Mouse (Mus musculus): Measurements from ENCODE around the gene Lin7b. TPM values are rescaled to one million over a fixed set of nuclear protein-coding genes. Genes with fewer than 3 reads are reported as not detected.

The Lin7b gene
- polyA plus RNA-seq, 1 experiment from 2014 or later = 0.82 TPM

DNA sequence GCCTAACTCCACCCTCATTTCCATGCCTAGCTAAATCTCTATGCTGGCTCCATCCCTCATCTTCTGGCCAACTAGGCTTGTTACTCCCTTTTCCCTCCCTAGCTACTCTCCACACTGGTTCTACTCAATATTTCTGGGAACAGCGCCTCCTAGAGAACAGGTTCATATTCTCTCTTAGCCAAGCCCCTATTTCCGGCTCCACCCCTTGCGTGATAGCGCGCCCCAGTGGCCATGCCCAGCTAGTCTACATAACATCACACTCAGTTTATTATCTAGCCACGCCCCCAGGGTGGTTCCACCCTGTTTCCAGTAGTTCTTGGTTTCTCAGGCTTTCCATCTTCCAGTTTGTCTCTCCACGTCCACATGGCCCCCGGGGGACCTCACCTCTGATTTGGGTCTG lies 29.1 kb downstream of the Lin7b start:
- Histone ChIP-seq H3K27me3 (replicated peaks) (0 out of 2 replicates have a peak, but pooled peaks cover 10% of the 10 kb centered on the region), H3K36me3 (no peaks in the 10 kb centered on the region), H3K4me1 (replicated peaks) (peaks cover 50% of the 10 kb centered on the region), H3K4me3 (peak overlapping the region; percentile 61; the same call in 1 of the 2 replicates), H3K9me3 (replicated peaks) (no peaks in the 10 kb centered on the region), H3K27ac (ENCODE audit: poor library complexity, severe bottlenecking) (no peak overlapping the region), H3K9ac (no peak overlapping the region), H3K4me2 (peak overlapping the region; percentile 97)
- 2% methylated on average over 8 of the region's 8 CpGs for WGBS
- 0 out of 2 replicates have a peak, but pooled peaks have one; percentile 34 for ATAC-seq (ENCODE audit: insufficient number of reproducible peaks, low FRiP score)

DNA sequence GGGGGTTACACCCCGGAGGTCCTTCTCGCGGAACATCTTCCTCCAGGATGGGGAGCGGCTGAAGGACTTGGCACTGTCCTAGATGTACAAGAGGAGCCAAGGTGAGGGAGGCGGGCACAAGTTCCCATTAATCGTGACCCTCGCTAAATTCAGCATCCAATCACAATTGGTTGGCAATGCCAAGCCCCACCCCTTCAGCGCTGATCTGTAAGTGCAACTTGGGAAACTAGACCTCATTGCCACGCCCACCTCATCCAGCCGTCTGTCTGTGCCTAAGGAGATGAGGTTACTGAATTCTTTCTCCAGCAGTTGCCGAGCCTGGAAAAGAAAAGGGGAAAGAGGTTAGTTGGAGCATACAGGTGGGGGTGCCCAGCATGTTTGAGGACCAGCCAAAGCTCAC lies 29.7 kb downstream of the Lin7b start:
- Histone ChIP-seq H3K4me1 (replicated peaks) (peaks cover 51% of the 10 kb centered on the region), H3K4me2 (peak overlapping the region; percentile 97), H3K36me3 (no peaks in the 10 kb centered on the region), H3K27me3 (replicated peaks) (0 out of 2 replicates have a peak, but pooled peaks cover 10% of the 10 kb centered on the region), H3K27ac (ENCODE audit: poor library complexity, severe bottlenecking) (peak overlapping the region; percentile 28), H3K9ac (peak overlapping the region; percentile 79; the same call in 1 of the 2 replicates), H3K9me3 (replicated peaks) (no peaks in the 10 kb centered on the region), H3K4me3 (peak overlapping the region; percentile 61)
- WGBS = 2% methylated on average over 11 of the region's 11 CpGs
- no peak for ATAC-seq (ENCODE audit: insufficient number of reproducible peaks, low FRiP score)

DNA sequence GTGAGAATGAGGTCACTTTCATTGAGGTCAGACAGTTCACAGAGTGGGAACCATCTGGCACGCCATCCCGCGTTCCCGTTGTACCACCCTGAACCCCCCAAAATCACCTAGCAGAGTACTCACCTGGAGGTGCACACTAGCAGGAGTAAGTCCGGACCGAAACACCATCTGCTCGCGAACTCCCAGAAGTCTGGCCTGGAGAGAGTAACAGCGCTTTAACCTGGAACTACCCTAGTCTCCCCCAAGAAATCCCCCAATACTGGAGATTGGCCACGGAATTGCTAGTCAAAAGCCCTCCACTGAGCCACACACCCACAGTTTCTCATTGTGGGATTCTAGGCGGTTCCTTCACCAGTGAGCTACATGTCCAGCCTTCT lies 30.3 kb downstream of the Lin7b start:
- peak overlapping the region; percentile 61 for H3K4me3 ChIP-seq
- no peaks in the 10 kb centered on the region for H3K36me3 ChIP-seq
- H3K27me3 ChIP-seq (replicated peaks) = 0 out of 2 replicates have a peak, but pooled peaks cover 10% of the 10 kb centered on the region
- peak overlapping the region; percentile 97 for H3K4me2 ChIP-seq
- peak overlapping the region; percentile 28 for H3K27ac ChIP-seq (ENCODE audit: poor library complexity, severe bottlenecking)
- no peaks in the 10 kb centered on the region for H3K9me3 ChIP-seq (replicated peaks)
- 3% methylated on average over 11 of the region's 11 CpGs for WGBS
- peaks cover 57% of the 10 kb centered on the region for H3K4me1 ChIP-seq (replicated peaks)
- H3K9ac ChIP-seq = peak overlapping the region; percentile 79
- ATAC-seq (ENCODE audit: insufficient number of reproducible peaks, low FRiP score) = no peak

DNA sequence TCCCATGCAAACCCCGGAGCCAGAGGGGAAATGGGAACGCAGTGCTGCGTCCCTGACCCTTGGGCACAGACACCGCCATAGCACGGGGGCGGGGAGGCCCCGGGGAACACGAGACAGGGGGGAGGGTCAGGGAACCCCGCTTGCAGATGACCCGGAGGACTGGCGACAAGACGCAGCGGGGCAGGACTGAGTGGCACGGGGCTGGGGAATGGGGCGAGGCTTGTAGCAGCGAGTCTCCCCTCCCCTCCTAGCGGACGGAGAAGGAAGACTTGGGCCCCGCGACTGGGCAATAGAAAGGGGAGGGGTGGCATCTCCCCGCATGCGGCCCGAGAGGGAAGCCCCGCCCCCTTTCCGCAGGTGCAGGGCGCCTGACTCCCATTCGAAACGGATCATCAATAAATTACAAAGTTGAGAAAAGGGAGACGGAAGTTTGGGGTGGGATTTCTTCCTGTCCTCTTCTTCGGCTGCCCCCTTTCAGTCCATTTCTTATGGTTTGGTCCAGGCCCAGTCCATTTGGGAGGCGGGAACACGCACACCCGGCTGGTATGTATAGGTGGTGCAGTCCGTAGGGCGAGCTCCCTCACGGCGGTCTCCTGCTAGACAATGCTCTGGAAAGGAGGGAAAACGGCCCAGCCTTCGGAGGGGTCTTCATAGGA lies 30.8 kb downstream of the Lin7b start:
- 1% methylated on average over 39 of the region's 39 CpGs for WGBS
- ATAC-seq (ENCODE audit: insufficient number of reproducible peaks, low FRiP score) = peak; percentile 76
- Histone ChIP-seq H3K4me2 (peak overlapping the region; percentile 97), H3K9ac (peak overlapping the region; percentile 79), H3K9me3 (replicated peaks) (no peaks in the 10 kb centered on the region), H3K27me3 (replicated peaks) (0 out of 2 replicates have a peak, but pooled peaks cover 10% of the 10 kb centered on the region), H3K4me3 (peak overlapping the region; percentile 61), H3K36me3 (no peaks in the 10 kb centered on the region), H3K4me1 (replicated peaks) (peaks cover 62% of the 10 kb centered on the region), H3K27ac (ENCODE audit: poor library complexity, severe bottlenecking) (peak overlapping the region; percentile 49; the same call in 1 of the 2 replicates)

DNA sequence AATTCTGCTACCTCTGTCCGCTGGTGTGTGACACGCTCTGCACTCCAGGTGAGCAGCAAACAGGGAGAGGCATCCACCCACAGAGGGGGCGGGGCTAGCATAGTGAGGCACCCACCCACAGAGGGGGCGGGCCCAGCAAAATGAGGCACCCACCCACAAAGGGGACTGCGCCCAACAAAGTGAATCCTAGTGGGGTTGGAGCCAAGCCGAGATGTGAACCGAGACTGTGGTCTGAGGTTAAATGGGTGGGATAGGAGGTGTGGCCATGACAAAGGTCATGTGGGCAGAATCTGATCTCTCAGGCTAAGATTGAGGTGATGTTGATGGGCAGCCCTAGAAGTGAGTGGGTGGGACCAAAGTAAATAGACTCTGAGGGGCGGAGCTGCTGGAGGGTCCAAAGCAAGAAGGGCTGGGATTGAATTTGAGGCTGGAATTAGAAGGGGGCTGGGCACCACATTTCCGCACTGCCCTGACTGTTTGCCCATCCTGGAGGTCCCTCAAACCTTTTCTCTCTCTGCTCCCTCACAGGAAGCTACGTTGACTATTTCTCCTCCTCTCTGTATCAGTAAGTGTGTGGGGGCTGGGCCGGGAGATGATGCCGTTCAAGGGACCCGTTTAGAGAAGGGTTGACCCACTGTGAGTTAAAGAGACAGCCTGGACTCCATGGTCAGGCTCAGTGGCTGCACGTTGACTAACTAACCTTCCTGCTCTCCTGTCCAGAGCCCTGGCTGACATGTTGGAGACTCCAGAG lies 32.0 kb downstream of the Lin7b start:
- Histone ChIP-seq H3K27ac (ENCODE audit: poor library complexity, severe bottlenecking) (no peak overlapping the region), H3K9ac (0 out of 2 replicates have a peak overlapping the region, but pooled peaks have one; percentile 22)
- 3% methylated on average over 14 of the region's 14 CpGs for WGBS

DNA sequence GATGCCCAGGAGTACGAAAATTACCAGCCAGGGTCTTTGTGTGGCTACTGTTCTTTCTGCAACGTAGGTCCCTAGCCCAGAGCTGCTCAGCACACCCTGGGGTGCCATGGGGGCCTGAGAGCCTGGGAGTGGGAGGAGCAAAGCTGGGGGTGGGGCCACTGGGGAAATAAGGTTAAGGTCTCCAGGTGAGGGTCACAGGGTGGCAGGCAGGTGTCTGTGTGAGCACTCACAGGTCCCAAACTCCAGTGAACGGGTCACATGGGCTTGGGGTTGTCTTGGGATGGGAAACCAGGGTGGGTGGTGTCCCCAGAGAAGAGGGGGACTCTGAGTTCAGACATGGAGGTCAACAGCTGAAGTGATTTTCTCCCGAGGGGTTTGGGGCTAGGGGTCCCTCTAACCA lies 32.9 kb downstream of the Lin7b start:
- ATAC-seq (ENCODE audit: insufficient number of reproducible peaks, low FRiP score) = no peak
- peak overlapping the region; percentile 22; the same call in 1 of the 2 replicates for H3K9ac ChIP-seq
- 14% methylated on average over 4 of the region's 4 CpGs for WGBS
- peaks cover 76% of the 10 kb centered on the region for H3K4me1 ChIP-seq (replicated peaks)
- H3K4me2 ChIP-seq = peak overlapping the region; percentile 97
- H3K27ac ChIP-seq (ENCODE audit: poor library complexity, severe bottlenecking) = no peak overlapping the region
- no peaks in the 10 kb centered on the region for H3K36me3 ChIP-seq
- H3K4me3 ChIP-seq = peak overlapping the region; percentile 61
- no peaks in the 10 kb centered on the region for H3K9me3 ChIP-seq (replicated peaks)
- 0 out of 2 replicates have a peak, but pooled peaks cover 7% of the 10 kb centered on the region for H3K27me3 ChIP-seq (replicated peaks)

More for the DNA sequence above, 32.0 kb downstream of the Lin7b start:
- H3K4me3 ChIP-seq = peak overlapping the region; percentile 61
- H3K4me2 ChIP-seq = peak overlapping the region; percentile 97
- H3K9me3 ChIP-seq (replicated peaks) = no peaks in the 10 kb centered on the region
- peaks cover 70% of the 10 kb centered on the region for H3K4me1 ChIP-seq (replicated peaks)
- ATAC-seq (ENCODE audit: insufficient number of reproducible peaks, low FRiP score) = no peak
- H3K27me3 ChIP-seq (replicated peaks) = 0 out of 2 replicates have a peak, but pooled peaks cover 8% of the 10 kb centered on the region
- no peaks in the 10 kb centered on the region for H3K36me3 ChIP-seq

GRCm38 (mm10) chr7:45336319-45336718 lies 34.1 kb downstream of the Lin7b start:
- Histone ChIP-seq H3K9ac (no peak overlapping the region), H3K36me3 (peaks cover 3% of the 10 kb centered on the region; the same call in 1 of the 2 replicates), H3K9me3 (replicated peaks) (0 out of 2 replicates have a peak, but pooled peaks cover 3% of the 10 kb centered on the region), H3K27me3 (replicated peaks) (0 out of 2 replicates have a peak, but pooled peaks cover 4% of the 10 kb centered on the region), H3K4me3 (no peak overlapping the region), H3K4me1 (replicated peaks) (peaks cover 84% of the 10 kb centered on the region), H3K4me2 (peak overlapping the region; percentile 97; the same call in 1 of the 2 replicates), H3K27ac (ENCODE audit: poor library complexity, severe bottlenecking) (no peak overlapping the region)
- 81% methylated on average over 4 of the region's 4 CpGs for WGBS
- no peak for ATAC-seq (ENCODE audit: insufficient number of reproducible peaks, low FRiP score)

DNA sequence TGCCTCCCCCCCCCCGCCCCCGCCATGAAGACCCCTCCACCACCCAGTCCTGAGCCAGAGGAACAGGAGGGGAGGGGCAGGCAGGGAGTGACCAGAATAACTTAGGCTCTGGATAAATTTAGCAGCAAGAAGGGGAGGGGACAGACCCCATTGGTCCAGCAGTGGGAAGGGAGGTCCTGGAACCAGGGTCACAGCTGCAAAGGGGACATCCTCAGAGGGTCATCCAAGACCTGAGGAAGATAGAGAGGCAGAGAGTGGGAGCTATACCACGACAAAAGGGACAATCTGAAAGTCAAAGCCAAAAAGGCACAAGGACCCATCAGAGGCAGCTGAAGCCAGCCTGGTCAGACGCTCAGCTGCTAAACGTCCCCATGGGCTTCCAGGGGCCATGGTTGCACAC lies 35.3 kb downstream of the Lin7b start, which contains the start of gene Hrc:
Gene Hrc, plus strand, starts transcription at position 235 of the 400 bp plus-strand sequence.
- H3K4me2 ChIP-seq = peak within 1 kb of the TSS; percentile 78
- H3K27me3 ChIP-seq (replicated peaks) = 0 out of 2 replicates have a peak, but pooled peaks cover 4% of the 10 kb centered on the region
- H3K4me3 ChIP-seq = peak within 1 kb of the TSS; percentile 77
- peaks cover 77% of the 10 kb centered on the region for H3K4me1 ChIP-seq (replicated peaks)
- peak within 1 kb of the TSS; percentile 85 for H3K9ac ChIP-seq
- H3K36me3 ChIP-seq = peaks cover 6% of the 10 kb centered on the region; the same call in 1 of the 2 replicates
- H3K27ac ChIP-seq (ENCODE audit: poor library complexity, severe bottlenecking) = peak within 1 kb of the TSS; percentile 95
- 0 out of 2 replicates have a peak, but pooled peaks cover 3% of the 10 kb centered on the region for H3K9me3 ChIP-seq (replicated peaks)
- WGBS = 16% methylated on average over 5 of the region's 5 CpGs
- ATAC-seq (ENCODE audit: insufficient number of reproducible peaks, low FRiP score) = no peak

DNA sequence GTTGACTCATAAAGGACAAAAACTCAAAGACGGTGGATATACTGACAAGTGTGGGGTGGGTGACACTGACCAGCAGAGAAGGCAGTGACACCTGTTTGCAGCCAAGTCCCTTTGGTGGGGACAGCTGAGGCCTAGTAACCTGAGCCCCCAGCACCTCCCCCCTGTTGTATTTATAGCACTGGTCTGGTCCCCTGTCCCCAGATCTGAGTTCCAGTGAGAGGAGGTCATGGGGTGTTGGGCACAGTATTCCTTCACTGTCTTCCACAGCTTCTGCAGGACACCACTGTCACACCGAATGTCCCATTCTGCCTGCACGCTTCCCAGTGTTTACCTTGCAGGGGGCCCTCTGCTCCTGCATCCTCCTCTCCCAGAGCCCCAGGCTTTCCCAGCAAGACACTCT lies 35.8 kb downstream of the Lin7b start:
- ATAC-seq (ENCODE audit: insufficient number of reproducible peaks, low FRiP score) = peak; percentile 15; the same call in 1 of the 2 replicates
- peaks cover 6% of the 10 kb centered on the region; the same call in 1 of the 2 replicates for H3K36me3 ChIP-seq
- H3K9ac ChIP-seq = peak overlapping the region; percentile 85; the same call in 1 of the 2 replicates
- H3K4me1 ChIP-seq (replicated peaks) = peaks cover 73% of the 10 kb centered on the region
- 13% methylated on average over 3 of the region's 3 CpGs for WGBS
- peak overlapping the region; percentile 78 for H3K4me2 ChIP-seq
- H3K9me3 ChIP-seq (replicated peaks) = 0 out of 2 replicates have a peak, but pooled peaks cover 3% of the 10 kb centered on the region
- 0 out of 2 replicates have a peak, but pooled peaks cover 4% of the 10 kb centered on the region for H3K27me3 ChIP-seq (replicated peaks)
- H3K27ac ChIP-seq (ENCODE audit: poor library complexity, severe bottlenecking) = peak overlapping the region; percentile 95
- H3K4me3 ChIP-seq = peak overlapping the region; percentile 26

DNA sequence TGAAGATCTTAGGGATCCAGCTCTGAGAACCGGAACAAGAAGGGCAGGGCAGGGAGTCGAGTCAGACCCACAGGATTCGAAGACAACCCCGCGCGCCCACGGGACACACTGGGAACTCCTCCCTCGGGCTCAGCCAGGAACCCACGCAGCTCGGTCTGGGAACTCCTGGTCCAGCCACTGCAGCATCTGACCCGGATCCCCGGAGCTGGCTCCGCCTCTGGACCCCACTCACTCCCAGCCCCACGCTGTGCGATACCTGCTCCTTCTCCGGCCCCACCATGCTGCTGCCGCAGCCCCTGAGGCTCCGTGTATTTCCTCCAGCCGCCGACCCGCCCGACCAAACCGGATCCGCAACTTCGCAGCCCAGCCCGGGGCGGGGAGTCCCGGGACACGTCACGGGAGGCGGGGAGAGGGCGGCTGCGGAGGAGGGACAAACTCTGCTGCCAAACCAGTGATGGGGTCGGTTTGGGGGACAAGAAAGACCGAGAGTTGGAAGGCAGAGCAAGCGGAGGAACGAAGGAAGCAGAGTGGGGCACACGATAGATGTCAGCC lies 36.9 kb downstream of the Lin7b start, which contains the start of gene Trpm4:
Gene Trpm4, minus strand, starts transcription at position 350 of the 552 bp plus-strand sequence.
- H3K9ac ChIP-seq = peak within 1 kb of the TSS; percentile 85
- H3K36me3 ChIP-seq = peaks cover 6% of the 10 kb centered on the region; the same call in 1 of the 2 replicates
- peaks cover 69% of the 10 kb centered on the region for H3K4me1 ChIP-seq (replicated peaks)
- H3K4me3 ChIP-seq = peak within 1 kb of the TSS; percentile 77
- H3K9me3 ChIP-seq (replicated peaks) = 0 out of 2 replicates have a peak, but pooled peaks cover 3% of the 10 kb centered on the region
- 0 out of 2 replicates have a peak, but pooled peaks cover 4% of the 10 kb centered on the region for H3K27me3 ChIP-seq (replicated peaks)
- ATAC-seq (ENCODE audit: insufficient number of reproducible peaks, low FRiP score) = peak; percentile 70
- H3K4me2 ChIP-seq = peak within 1 kb of the TSS; percentile 78
- peak within 1 kb of the TSS; percentile 95 for H3K27ac ChIP-seq (ENCODE audit: poor library complexity, severe bottlenecking)
- under 1% methylated on average over 38 of the region's 38 CpGs for WGBS
